Mouse (Mus musculus) kidney, adult 8-10 months (tissue): ENCODE results near the gene Kiz.
A peak's percentile ranks its signal among the peaks of the same experiment; 100 is the strongest.

Experiments used
- DNase-seq, 2 experiments: peaks; one replicate each; pipeline ENCODE4 v3.0.0; 2022

The Kiz gene

DNA sequence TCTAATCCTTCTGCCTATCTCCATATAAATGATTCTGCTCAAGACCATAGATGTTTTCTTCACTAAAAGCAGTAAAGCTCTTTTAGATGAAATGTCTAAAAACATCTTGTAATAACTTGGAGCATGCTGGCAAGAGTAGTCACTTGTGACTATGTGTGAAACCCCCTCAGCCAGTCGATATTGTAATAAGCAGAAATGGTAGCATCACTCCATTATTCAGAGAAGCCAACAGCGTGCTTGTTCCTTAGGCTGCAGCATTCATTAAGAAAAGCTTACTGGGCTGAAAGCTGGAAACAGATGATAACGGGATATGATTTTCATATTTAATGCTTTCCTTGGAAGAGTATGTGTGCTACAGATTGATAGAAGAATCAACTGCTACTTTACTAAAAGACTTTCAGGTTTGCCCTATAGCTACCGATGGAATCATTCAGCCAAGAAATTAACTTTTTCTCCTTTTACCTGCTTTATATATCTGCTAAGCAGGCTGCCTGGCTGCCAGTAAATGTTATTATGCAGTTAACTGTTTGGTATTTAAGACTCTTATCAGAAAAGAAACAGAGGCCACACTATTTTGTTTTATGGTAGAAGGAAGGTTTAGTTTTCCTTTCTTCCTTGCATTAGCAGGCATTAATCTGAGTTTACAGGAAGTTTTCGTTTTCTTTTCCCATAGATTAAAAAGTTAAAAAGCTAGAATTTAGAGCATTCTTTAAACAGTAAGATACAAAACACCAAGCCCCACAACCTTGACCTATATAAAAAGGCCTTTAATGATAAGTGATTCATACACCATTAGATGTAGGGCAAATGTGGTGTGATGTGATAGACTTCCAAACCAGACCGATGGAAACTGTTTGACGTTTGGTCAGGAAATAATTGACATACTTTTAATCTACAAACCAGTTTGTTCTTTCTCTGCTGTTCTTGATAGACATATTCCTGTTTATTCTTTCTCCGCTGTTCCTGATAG, 15.9 kb downstream of the Kiz start:
- DNase-seq = no peak

DNA sequence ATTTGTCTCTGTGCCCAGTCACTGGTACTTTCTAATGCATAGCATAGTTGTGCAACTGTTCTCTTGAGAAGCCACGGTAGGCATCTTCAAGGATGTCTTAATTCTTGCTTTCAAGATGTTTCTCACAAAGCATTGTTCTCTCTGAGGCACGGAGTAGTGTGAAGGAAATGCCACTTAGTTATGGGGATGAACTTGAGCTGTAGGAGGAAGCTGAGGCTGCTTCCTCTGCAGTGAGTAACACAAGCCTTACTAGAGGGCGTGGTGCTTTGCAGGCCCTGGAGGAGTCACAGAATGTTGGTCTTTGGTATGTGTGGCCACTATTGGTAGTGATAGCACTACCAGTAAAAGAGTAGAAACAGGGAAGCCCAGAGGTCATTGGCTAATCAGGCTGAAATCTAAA, 17.0 kb downstream of the Kiz start:
- DNase-seq = no peak

DNA sequence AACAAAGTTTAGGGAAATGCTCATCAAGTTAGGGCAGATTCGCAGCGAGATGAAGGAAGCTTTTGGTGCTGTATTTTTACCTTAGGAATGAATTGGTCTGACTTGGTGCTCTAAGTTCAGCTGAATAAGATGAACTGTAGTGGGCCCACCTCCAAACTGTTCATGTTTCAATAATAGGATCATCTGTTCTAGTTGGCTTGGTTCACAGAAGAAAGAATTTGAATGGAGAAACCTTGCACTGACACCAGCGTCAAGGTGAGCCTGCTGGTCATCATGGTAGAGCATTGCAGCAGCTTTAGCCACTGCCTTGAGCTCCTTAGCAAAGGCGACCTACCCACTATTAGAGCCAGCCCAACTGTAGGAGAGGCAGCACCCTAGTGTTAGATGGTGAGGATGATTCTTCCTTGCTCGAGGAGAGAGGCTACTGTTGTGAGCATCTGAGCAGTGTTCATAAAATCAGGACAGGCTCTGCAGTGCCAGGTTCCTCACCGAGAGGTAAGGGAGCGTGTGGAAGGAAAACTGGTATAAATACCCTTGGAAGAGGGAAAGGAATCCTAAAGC, 18.3 kb downstream of the Kiz start:
- DNase-seq = no peak

DNA sequence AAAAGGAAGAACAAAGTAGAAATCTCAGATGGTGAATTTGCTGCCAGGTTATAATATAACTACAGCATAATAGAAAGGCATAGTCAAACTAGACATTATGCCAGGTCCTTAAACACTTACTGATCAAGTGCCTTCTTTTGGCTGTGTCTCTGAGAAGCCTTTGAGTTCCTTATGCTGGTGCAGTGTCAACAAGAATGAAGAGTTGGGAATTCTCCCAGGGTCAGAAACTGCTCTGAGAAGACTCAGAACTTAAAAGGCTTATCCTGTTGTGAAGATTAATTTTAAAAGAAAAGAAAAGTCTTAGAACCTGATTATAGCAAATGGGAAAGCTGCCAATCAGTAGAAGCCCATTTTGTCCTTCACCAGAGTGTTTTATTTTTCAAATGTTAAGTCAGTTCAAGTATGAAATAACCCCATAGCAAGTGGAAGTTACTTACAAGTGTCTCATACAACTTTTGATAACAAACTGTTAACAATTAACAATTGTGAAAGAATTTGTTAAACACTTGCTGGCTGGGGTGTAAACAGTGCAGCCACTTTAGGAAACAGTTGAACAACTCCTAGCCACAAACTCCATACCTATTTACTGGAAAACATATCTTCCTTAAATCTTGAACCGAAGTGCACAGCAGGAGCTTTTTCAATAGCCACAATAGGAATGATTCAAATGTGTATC, 21.9 kb downstream of the Kiz start:
- DNase-seq = no peak

DNA sequence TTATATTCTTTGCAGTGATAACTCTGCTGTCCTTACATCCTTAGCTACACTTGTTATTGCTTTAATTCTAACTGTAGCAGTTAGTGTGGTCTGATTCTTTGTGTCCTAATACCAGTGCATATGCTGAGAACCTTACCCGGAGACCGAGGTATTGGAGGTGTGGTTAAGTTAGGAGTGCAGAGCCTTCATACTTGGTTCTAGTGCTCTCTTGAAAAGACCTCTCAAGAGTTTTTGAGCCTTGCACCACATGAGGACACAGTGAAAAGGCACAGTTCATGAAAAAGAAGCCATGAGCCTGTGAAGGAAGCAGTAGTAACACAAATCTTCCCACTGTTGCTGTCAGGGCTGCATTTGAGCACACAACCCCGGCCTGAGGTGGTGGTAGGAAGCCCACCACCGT, 26.0 kb downstream of the Kiz start:
- no peak for DNase-seq

DNA sequence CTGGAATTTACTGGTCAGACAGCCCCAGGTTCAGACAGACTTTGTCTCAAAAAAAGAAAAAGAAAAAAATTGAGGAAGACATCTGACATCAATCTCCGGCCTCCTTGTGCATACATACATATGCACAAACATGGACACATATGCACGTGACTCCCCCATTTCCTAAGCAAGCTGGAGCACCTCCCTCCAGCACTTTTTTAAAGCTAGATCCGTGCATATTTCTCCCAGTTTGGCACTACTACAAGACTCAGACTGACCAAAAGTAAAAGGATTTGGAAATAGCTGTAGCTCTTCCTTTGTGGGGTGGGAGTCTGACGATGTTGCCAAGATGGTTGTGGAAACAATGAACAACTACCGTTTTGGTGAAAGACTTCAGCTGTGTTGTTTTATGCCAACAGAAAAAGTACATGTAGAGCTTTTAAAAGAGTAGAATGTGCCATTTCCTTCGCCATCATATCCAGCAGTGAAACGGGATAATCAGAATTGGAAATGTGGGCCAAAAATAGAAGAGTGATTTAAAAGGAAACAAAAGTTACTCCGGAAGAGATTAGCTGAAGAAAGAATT, 28.7 kb downstream of the Kiz start:
- no peak for DNase-seq

DNA sequence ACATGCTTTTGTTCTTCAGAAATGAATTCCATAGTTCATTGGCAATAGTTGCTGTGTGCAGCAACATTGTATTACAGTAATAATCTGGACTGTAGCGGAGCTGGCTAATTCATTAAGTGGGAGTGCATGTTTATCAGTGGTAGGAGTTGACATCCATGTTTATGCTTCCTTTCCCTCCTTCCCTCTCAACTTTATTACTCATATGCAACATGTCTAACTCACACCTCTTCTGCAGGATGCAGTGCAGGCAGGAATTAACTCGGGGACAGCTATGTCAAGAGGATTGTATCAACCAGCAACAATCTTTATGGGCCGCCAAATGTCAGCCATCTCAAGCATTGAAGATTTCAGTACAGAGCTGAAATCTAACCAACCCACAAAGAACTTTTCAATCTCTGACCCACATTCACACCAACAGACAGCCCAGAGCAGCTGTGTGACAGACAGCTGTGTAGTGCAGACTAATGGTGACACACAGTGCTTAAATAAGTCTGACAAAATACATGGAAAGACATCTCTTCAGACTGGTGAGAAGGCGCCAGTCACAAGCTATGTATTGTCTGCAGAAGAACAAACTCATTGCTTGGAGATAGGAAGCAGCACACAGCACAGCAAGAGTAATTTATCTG, 33.2 kb downstream of the Kiz start:
- DNase-seq = no peak

DNA sequence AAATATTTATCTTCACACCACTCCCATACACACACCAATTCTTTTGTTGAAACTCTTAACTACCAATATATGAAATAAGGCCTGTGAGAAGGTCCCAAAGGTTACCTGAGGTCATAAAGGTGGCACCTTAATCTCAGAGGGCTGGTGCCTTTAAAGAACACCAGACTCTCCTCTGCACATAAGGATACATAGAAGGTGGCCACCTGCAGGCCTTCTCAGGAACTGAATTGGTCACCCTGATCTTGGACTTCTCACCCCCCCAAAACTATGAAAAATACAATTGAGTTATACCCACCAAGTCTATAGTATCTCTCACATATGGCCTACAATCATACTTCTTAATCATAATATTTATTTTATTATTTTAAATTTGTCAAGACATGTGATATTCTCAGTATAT, 43.3 kb downstream of the Kiz start:
- DNase-seq = peak in 1 of 2 experiments; percentile 17

DNA sequence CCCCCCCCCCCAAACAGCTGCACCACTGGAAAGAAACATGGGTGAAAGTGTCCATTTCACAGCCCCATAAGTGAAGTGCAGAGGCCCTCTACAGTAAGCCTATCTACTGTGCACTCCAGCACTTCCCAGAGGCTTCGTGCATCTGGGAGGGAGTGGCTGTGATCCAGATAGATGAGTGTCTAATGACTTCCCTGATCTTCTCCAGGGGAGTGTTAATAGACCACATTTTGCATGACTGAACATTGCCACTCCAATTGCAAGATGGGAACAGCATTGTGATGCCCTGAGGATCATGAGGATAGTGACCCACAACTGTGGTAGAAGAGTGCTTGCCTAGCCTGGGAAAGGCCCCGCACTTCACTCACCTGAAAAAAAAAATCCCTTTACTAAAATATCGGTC, 60.4 kb downstream of the Kiz start:
- no peak for DNase-seq

DNA sequence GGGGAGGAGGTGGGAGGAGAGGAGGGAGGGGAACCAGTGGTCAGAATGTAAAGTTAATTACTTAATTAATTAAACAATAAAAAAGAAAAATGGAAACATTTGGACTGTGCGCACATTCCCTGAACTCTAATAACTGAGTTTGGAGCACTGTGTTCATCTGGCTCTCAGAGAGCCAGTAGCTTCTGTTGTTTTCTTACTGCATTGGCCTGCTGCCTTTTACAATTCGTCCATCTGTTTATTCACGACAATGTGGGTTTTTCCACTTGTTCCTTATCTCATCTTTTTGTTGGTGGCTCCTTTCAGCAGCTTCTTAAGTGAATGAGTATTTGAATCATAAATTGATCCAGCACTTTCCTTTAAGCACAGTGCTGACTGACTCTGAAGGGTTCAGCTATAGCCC, 62.1 kb downstream of the Kiz start:
- no peak for DNase-seq

DNA sequence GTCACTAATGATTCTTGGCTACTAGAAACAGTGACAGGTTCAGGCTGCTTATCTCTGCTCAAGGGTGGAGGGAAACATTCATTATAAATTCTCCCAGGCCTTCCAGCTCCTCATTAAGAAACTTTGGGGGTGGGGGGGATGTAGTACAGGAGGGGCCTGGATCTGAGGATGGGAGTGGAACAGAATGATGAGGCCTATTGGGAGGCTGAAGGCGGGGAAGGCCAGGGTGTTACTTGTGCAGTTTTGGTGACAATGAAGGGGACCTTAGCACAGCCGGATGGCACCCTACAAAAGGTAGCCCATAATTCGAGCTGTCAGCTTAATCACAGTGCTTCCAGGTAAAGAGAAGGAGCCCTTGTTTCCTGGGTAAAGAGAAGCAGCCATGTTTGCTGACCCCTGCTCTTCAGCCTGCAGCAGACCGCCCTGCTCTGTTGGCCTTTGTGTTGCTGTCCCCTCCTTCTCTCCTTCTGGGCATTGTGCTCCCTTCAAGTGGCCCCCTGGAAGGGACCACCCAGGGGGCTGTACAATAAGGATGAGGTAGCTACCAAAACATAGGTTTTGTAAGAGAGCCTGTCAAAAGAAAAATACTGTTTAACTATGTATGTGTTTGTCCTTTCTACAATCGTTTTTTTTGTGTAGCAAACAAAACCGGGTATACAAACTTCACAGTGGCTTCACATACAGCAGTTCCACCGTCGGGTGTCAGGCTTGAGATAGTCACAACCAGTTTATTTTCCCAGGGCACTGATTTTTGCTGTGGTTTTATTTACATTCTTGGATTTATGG, 64.9 kb downstream of the Kiz start:
- DNase-seq = no peak

DNA sequence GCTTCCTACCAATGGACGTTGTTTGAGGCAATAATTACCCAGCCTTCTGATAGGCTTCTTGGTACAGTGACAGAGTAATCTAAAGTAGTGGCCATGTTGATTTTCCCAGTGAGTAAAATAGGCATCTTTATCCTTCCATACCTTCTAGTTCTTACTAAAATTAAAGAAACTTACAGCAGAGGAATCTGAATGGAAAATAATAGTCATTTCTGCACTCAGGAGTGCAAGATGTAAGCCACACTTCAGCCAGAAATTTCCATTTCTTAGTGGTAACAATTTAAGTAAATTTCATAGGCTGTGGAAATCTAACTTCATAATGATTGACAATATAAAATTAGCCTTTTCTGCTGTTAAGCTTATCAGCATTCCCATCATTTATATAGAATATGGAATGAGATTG, 69.6 kb downstream of the Kiz start:
- no peak for DNase-seq

DNA sequence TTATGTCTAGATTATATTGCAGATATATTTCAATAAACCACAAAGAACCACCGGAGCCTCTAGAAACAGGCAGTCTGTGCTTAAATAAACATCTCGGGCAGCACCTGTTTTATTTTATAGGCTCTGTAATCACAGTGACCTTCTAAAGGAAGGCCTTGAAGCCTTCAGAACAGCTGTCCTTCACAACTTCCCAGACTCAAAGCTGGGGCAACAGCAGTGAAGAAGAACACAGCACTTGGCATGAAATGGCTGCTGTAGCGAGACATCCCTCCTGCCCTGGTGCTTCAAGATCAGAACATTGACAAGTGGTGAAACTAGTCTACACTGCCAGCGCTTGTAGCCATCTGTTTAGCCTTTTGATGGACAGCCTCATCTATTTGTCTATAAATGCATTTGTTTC, 70.2 kb downstream of the Kiz start:
- DNase-seq = no peak

DNA sequence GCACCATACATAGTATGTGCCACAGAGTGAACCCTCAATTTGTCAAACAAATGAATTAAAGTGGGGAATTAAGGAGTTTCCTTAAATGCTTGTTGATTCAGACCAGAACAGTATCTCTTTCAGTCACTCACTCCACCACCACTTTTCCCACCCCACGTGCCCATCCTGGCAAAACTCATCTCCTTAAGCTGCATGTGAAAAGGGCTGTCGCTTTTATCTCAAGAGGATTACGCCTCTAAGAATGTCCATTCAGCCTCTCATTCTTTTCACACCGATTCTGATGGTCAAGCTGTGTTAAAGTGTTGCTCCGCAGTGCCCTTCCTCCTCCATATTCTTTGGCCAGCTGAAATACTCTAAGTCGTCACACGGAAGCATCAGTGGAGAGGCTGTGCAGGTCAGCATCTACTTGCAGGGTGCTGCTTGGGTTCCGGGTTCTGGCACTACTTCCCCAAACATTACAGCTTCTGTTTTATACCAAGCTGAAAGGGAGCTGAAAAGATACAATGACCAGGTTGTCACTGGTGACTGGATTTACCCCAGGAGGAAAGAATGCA, 92.6 kb downstream of the Kiz start:
- no peak for DNase-seq

DNA sequence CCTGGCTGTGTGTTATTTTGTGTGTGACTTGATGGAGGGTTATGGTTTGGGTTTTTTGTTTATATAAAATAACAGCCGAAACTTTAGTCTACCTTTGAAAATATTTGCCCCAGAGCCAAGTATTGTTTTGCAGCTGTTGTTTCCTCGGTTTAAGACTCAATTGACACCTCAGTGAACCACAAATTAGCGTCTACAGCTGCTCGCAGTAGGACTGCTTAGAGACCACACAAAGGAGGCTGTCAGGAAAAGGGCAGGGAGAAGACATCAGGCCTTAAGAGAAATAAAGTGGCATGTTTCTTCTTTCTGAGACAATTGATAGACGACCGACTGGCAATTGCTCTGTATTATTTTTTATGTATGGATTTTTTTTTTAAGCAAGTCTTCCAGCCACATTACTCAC, 100.7 kb downstream of the Kiz start:
- no peak for DNase-seq

DNA sequence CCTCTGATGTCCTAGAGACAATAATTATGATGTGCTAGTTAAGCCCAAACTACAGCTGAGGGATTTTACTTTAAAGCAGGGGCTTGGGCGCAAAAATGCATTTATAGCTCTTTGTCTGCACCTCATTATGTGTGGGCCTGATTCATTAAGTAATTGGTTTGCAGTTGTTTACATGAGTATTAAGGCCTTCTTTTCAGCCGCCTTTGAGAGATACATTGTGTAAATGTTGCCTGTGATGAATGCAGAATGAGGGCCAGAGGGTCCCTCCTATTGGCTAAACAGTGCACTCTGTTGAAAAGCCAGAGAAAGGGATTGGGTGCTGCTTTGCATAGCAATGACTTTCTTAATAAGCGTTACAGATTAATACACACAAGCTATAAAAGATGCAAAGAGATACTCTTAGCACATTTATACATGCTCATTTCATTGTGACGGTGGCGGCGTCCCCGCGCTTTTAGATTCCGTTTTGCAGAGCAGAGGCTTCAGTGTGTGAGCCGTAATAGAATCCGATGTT, 102.8 kb downstream of the Kiz start:
- DNase-seq = no peak

DNA sequence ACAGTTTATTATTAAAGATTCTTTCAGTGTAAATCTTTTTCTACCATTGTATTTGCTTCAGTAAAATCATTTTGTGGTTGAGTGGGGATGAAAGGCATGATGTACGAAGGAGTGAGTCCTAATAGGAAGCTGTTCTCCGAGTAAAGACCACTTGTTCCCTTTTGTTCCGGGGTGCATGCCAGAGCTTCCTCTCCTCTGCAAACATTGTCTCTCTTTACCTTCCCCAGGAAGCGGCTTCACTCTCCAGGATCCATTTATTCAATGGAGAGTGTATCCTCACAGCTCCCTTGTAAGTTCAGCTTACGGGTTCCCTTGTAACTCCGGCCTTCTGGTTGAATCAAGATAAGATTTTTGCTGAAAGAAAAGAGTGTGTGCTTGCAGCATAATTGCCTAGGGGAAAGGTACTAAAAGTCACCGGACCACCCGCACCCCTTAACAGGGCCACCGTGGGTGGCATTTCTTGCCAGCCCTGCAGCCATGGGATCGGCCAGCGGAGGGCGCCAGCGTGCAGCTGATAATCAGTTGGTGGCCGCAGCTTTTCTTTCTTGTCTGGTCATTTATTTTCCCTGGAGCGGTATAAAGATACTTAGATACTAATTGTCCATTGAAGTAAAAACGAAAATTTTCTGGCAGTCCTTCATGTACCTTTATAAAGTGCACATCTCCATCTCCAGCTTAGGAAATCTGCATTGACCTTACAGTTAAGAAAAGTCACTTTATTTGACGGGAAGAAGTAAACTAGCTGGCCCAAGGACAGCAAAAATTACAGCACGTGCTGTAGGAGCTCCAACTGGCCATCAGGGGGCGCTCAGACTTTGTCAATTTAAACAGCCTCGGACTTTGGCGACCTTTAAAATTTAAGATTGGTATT, 103.5 kb downstream of the Kiz start:
- DNase-seq = peak; percentile 57 to 81

DNA sequence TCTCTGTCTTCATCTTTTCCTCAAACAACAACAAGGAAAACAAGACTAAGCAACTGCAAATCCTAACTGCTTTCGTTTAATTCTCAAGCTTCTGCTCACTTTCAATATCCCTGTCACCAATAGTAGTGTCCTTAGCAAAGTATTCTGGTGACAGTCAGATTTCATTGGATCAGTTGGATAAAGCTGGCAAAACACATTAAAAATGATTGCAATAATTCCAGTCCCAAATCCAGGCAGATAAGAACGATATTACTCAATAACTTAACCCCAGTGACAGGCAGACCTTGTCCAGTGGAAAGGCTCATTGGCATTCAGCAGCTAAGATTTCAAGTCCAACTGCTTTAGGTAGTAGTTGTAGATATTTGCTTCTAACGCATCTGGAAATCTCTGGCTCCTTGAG, 119.4 kb downstream of the Kiz start:
- no peak for DNase-seq

DNA sequence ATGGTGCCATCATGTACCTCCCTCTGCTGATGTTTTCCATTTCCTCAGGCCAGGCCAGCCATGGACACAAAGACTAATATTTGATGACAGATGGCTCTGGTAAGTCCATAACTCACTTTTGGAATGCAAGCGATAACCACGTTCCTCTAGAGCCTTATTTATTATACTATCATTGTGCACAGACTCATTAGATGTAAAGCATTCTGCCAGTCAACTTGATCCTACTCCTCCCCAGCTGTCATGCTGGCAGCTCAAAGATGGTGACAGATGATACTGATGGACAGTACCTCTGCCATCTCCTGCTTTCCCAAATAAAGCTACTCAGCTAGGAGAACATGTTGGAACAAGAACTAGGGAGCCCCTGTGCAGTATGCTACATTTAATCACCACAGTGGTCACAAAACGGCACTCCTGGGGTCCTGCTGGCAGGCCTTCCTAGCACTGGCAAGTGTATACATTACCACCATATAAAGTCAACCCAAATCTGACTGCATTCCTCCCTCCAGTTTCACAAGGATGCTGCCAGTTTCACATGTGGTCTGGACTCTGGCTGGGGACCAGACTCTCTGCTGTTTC, 119.9 kb downstream of the Kiz start:
- DNase-seq = no peak

DNA sequence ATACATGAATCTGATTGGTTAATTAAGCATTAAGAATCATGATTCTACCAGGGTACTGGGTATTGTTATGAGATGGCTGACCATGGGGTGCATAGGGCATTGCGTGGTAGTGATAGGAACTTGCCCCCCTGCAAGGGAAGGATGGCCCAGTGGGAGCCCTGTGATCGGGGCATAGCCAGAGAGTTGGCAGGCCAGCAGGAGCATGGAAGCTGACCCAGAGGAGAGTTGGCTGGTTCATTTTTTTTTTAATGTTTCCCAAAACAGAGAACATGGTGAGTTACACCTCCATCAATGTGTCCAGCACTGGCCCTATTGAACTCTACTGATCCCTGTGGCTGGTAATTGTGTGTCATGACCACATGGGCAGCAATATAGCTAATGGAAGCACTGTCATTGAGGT, 127.1 kb downstream of the Kiz start:
- no peak for DNase-seq
